Mouse (Mus musculus): ENCODE results near the gene Rps9. TPM values are rescaled to one million over a fixed set of nuclear protein-coding genes. Genes with fewer than 3 reads are reported as not detected.

The Rps9 gene
- polyA plus RNA-seq, 1 experiment from 2014 or later: 1,365 TPM

Small RNAs within 50 kb of the gene (microRNA-seq; reads per million reads assigned to microRNA genes)
- 1.6 reads per million for gene Mir3572

Other genes with a start within 250 kb of the Rps9 start
- 0.09 TPM in 1 of 2 replicates, not detected in the other for gene Tarm1, start 201.4 kb upstream of the Rps9 start, polyA plus RNA-seq (2015; fragmentation: Nextera tagmentation; extraction: Ambion mirVana)
- 0.07 TPM in 1 of 2 replicates, not detected in the other for gene Oscar, start 87.8 kb upstream of the Rps9 start, polyA plus RNA-seq (2015; fragmentation: Nextera tagmentation; extraction: Ambion mirVana)
- 531 and 551 TPM in 2 replicates for gene Ndufa3, start 86.6 kb upstream of the Rps9 start, polyA plus RNA-seq (2015; fragmentation: Nextera tagmentation; extraction: Ambion mirVana)
- gene Tfpt, start 74.1 kb upstream of the Rps9 start, polyA plus RNA-seq (2015; fragmentation: Nextera tagmentation; extraction: Ambion mirVana): 15.5 and 18.0 TPM in 2 replicates
- gene Prpf31, start 74.0 kb upstream of the Rps9 start, polyA plus RNA-seq (2015; fragmentation: Nextera tagmentation; extraction: Ambion mirVana): 70.6 and 81.1 TPM in 2 replicates
- 43.2 and 46.1 TPM in 2 replicates for gene Cnot3, start 58.7 kb upstream of the Rps9 start, polyA plus RNA-seq (2015; fragmentation: Nextera tagmentation; extraction: Ambion mirVana)
- gene Leng1, start 38.2 kb upstream of the Rps9 start, polyA plus RNA-seq (2015; fragmentation: Nextera tagmentation; extraction: Ambion mirVana): 16.8 and 17.3 TPM in 2 replicates
- 104 and 110 TPM in 2 replicates for gene Tmc4, start 26.4 kb upstream of the Rps9 start, polyA plus RNA-seq (2015; fragmentation: Nextera tagmentation; extraction: Ambion mirVana)
- gene Tsen34, start 11.1 kb upstream of the Rps9 start, polyA plus RNA-seq (2015; fragmentation: Nextera tagmentation; extraction: Ambion mirVana): 191 and 208 TPM in 2 replicates
- gene Mboat7, start 10.5 kb upstream of the Rps9 start, polyA plus RNA-seq (2015; fragmentation: Nextera tagmentation; extraction: Ambion mirVana): 54.8 and 60.7 TPM in 2 replicates
- 0.94 and 1.1 TPM in 2 replicates for gene Pirb, start 16.4 kb downstream of the Rps9 start, polyA plus RNA-seq (2015; fragmentation: Nextera tagmentation; extraction: Ambion mirVana)
- 0.07 TPM in 1 of 2 replicates, not detected in the other for gene Gm15448, start 121.7 kb downstream of the Rps9 start, polyA plus RNA-seq (2015; fragmentation: Nextera tagmentation; extraction: Ambion mirVana)
- 0.32 and 0.39 TPM in 2 replicates for gene Pira2, start 141.1 kb downstream of the Rps9 start, polyA plus RNA-seq (2015; fragmentation: Nextera tagmentation; extraction: Ambion mirVana)
- 0.10 and 0.17 TPM in 2 replicates for gene Gm14548, start 194.1 kb downstream of the Rps9 start, polyA plus RNA-seq (2015; fragmentation: Nextera tagmentation; extraction: Ambion mirVana)
- 0.24 and 0.34 TPM in 2 replicates for gene Lilra6, start 211.5 kb downstream of the Rps9 start, polyA plus RNA-seq (2015; fragmentation: Nextera tagmentation; extraction: Ambion mirVana)

Measured in intestine, embryonic 16.5 days (tissue).